Comparison of ENCODE assay signal across 11 mouse cellular contexts in the genomic region with DNA sequence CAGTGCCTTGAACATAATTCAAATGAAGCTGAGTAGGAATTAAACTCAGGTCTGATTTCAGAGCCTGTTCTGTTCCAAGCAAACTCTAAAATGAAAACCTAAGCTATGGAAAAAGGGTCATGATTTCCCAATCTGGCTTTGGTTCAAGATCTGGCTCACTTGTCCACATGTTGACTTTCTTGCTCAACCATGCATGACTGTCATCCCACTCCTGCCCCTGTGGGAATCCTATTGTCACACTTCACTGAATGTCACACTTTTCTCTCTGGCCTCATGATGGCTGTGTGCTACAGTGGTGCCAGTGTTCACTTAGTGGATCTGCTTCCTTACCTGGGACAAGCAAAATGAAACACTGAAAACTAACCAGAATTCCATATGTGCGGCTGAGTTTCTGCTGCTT.
A peak's percentile ranks its signal among the peaks of the same experiment; 100 is the strongest.
DNase-seq lines count a peak whose midpoint lies in the region; ATAC-seq and TF ChIP-seq lines count a peak whose summit lies in the region.
"Had no signal": no experiment of that assay in that cellular context is flagged by ENCODE, and none has a peak within 500 bp of the region (broad histone marks: within the 10 kb centered on the region; RNA-seq: fewer than 3 reads in every experiment).

No protein-coding gene starts in this region.

- no peak overlapping the region for H3K27ac ChIP-seq in hindbrain, postnatal 0 days
- H3K27ac ChIP-seq in hindbrain, embryonic 13.5 days = no peak overlapping the region
- H3K27ac ChIP-seq: heart, embryonic 10.5 days had no signal

- peak; percentile 68 for DNase-seq in hindbrain, postnatal 0 days (ENCODE audit: low spot score)
- peak; percentile 27 for DNase-seq in 3T3-L1 (ENCODE audit: low read depth, low spot score)
- DNase-seq in adipocyte (ENCODE audit: low spot score) = peak; percentile 85
- peak; percentile 16 for DNase-seq in kidney, postnatal 10 days
- no peak for DNase-seq in embryo, embryonic 10.5 days (ENCODE audit: low spot score)
- DNase-seq in frontal cortex, adult 2 months (ENCODE audit: extremely low spot score in 1 of 2, low spot score in 1 of 2) = no peak
- DNase-seq: cerebellum, postnatal 25 days; right cerebral cortex, postnatal 4 days; thymus, postnatal 25 days had no signal

- no peaks in the 10 kb centered on the region for H3K27me3 ChIP-seq in hindbrain, postnatal 0 days (ENCODE audit: insufficient read depth, low read length)
- H3K27me3 ChIP-seq in hindbrain, embryonic 13.5 days = no peaks in the 10 kb centered on the region

- no peak overlapping the region for H3K4me2 ChIP-seq in hindbrain, postnatal 0 days (ENCODE audit: low read depth, low read length)
- H3K4me2 ChIP-seq in hindbrain, embryonic 13.5 days = no peak overlapping the region

- H3K36me3 ChIP-seq in hindbrain, postnatal 0 days (ENCODE audit: insufficient read depth, low read length) = no peaks in the 10 kb centered on the region
- no peaks in the 10 kb centered on the region for H3K36me3 ChIP-seq in hindbrain, embryonic 13.5 days
- H3K36me3 ChIP-seq: heart, embryonic 10.5 days had no signal

- H3K9me3 ChIP-seq in hindbrain, postnatal 0 days (ENCODE audit: low read length) = no peaks in the 10 kb centered on the region
- no peaks in the 10 kb centered on the region for H3K9me3 ChIP-seq in hindbrain, embryonic 13.5 days
- H3K9me3 ChIP-seq: heart, embryonic 10.5 days had no signal

- WGBS in hindbrain, postnatal 0 days = 60% methylated on average over 1 of the region's 1 CpGs
- 82% methylated on average over 1 of the region's 1 CpGs for WGBS in hindbrain, embryonic 13.5 days

- no peaks in the 10 kb centered on the region for H3K4me1 ChIP-seq in hindbrain, postnatal 0 days (ENCODE audit: insufficient read depth, low read length)
- H3K4me1 ChIP-seq in hindbrain, embryonic 13.5 days (replicated peaks) = no peaks in the 10 kb centered on the region

- H3K9ac ChIP-seq in hindbrain, postnatal 0 days (replicated peaks; ENCODE audit: low read length) = no peak overlapping the region
- H3K9ac ChIP-seq in hindbrain, embryonic 13.5 days = no peak overlapping the region

- H3K4me3 ChIP-seq in hindbrain, postnatal 0 days (ENCODE audit: low read length) = no peak overlapping the region
- H3K4me3 ChIP-seq in hindbrain, embryonic 13.5 days = no peak overlapping the region
- H3K4me3 ChIP-seq: heart, embryonic 10.5 days had no signal

- ATAC-seq in hindbrain, postnatal 0 days = no peak
- no peak for ATAC-seq in hindbrain, embryonic 13.5 days (ENCODE audit: low FRiP score)

- TF ChIP-seq CTCF in hindbrain, postnatal 0 days (IDR thresholded peaks at IDR 0.05; ENCODE audit: low read depth) = 0 out of 2 replicates have a peak, but pooled peaks have one; percentile 15

Comparison
In these comparisons a context has a peak if more than half of its experiments do, and no peak if none do; other contexts are left out.
1. DNase-seq: peak in hindbrain, postnatal 0 days (single experiment), 3T3-L1 (single experiment), adipocyte (single experiment) and kidney, postnatal 10 days (single experiment); none in embryo, embryonic 10.5 days (single experiment) and frontal cortex, adult 2 months (0 of 2).